Mouse (Mus musculus) heart, postnatal 0 days (tissue): ENCODE data around the gene Cep68. TPM values are rescaled to one million over a fixed set of nuclear protein-coding genes. Genes with fewer than 3 reads are reported as not detected.

Source experiments
- ATAC-seq: fragments of 200-750 bp; cut with Nextera tagmentation; 2 replicates; pipeline ENCODE4 v1.8.0; 2017; ENCODE audit warnings: low read depth, moderate number of reproducible peaks, moderate library complexity; ENCODE audit not compliant: insufficient read depth
- DNase-seq: peaks from one replicate; pipeline ENCODE4 v3.0.0-alpha.2; 2016; ENCODE audit warnings: low spot score
- H3K27ac ChIP-seq: fragments of 300-500 bp; sonication (generic); 2 replicates; pipeline ENCODE4 v1.5.1; 2014; ENCODE audit warnings: low read depth, mild to moderate bottlenecking
- H3K27me3 ChIP-seq: fragments of 300-500 bp; sonication (generic); 2 replicates; pipeline ENCODE4 v1.6.1; 2014; ENCODE audit warnings: low read length, mixed read lengths; ENCODE audit not compliant: control insufficient read depth, insufficient read depth
- H3K36me3 ChIP-seq: fragments of 300-500 bp; sonication (generic); replicated peaks from 2 replicates; pipeline ENCODE4 v1.6.1; 2014; ENCODE audit warnings: low read length, mixed read lengths; ENCODE audit not compliant: control insufficient read depth, insufficient read depth
- H3K4me1 ChIP-seq: fragments of 300-500 bp; sonication (generic); 2 replicates; pipeline ENCODE4 v1.6.1; 2014; ENCODE audit warnings: antibody characterized with exemption; ENCODE audit not compliant: control insufficient read depth, insufficient read depth
- H3K4me2 ChIP-seq: fragments of 300-500 bp; sonication (generic); 2 replicates; pipeline ENCODE4 v1.6.1; 2014; ENCODE audit warnings: low read depth, mild to moderate bottlenecking, low read length, moderate library complexity
- H3K4me3 ChIP-seq: fragments of 300-500 bp; sonication (generic); 2 replicates; pipeline ENCODE4 v1.5.1; 2014; ENCODE audit warnings: low read depth, low read length
- H3K9ac ChIP-seq: fragments of 300-500 bp; sonication (generic); replicated peaks from 2 replicates; pipeline ENCODE4 v1.6.1; 2014; ENCODE audit warnings: low read depth, low read length, mixed read lengths
- H3K9me3 ChIP-seq: fragments of 300-500 bp; sonication (generic); replicated peaks from 2 replicates; pipeline ENCODE4 v1.6.1; 2016; ENCODE audit warnings: low read length; ENCODE audit not compliant: control insufficient read depth
- CTCF ChIP-seq: IDR thresholded peaks from 2 replicates; pipeline ENCODE4 v1.5.1; 2016; ENCODE audit warnings: antibody characterized with exemption, control low read depth, low read depth
- EP300 ChIP-seq: IDR thresholded peaks from 2 replicates; pipeline ENCODE4 v1.6.1; 2016; ENCODE audit warnings: antibody characterized with exemption, low read depth
- WGBS: fragments of 180-500 bp; shearing (Covaris S2); extraction: QIAGEN DNeasy Blood & Tissue Kit; methylation state at CpG from one replicate; pipeline ENCODE4 v1.1.7; 2014; 5-methylcytosine and 5-hydroxymethylcytosine counted together
- polyA plus RNA-seq: library from polyadenylated mRNA; unstranded; fragments of >200 nt; fragmentation: Nextera tagmentation; extraction: Ambion mirVana; gene quantifications from 2 replicates; pipeline ENCODE4 v1.2.1, GENCODE M21; 2015
- total RNA-seq: library from RNA; depleted of rRNA; stranded (reverse); fragments of >200 nt; gene quantifications from 2 replicates; pipeline ENCODE4 v1.2.3, GENCODE M21; 2014; ENCODE audit warnings: low replicate concordance

The Cep68 gene
- total and polyA plus RNA-seq, 2 experiments from 2014 or later, result 21.0 to 53.8 TPM

- ATAC-seq, result no peak
- Histone ChIP-seq H3K4me1 (peaks cover 39% of the 10 kb centered on the region), H3K9ac (no peak overlapping the region), H3K4me3 (no peak overlapping the region), H3K9me3 (no peaks in the 10 kb centered on the region), H3K27me3 (no peaks in the 10 kb centered on the region), H3K27ac (no peak overlapping the region), H3K4me2 (no peak overlapping the region), H3K36me3 (peaks cover 31% of the 10 kb centered on the region)
- TF ChIP-seq EP300 (no peak), CTCF (no peak)
- DNase-seq, result no peak
- WGBS, result 76% methylated on average over 6 of the region's 6 CpGs
Measured at GRCm38 (mm10) chr11:20245316-20245715, 3.9 kb downstream of the Cep68 start.

GRCm38 (mm10) chr11:20244336-20245290 lies 4.6 kb downstream of the Cep68 start:
- DNase-seq, result no peak
- Histone ChIP-seq H3K36me3 (peaks cover 38% of the 10 kb centered on the region), H3K9ac (no peak overlapping the region), H3K9me3 (no peaks in the 10 kb centered on the region), H3K27ac (no peak overlapping the region), H3K27me3 (no peaks in the 10 kb centered on the region), H3K4me2 (no peak overlapping the region), H3K4me3 (no peak overlapping the region), H3K4me1 (peaks cover 39% of the 10 kb centered on the region)
- no peak for ATAC-seq
- WGBS, result 69% methylated on average over 16 of the region's 16 CpGs
- TF ChIP-seq CTCF (peak; percentile 23; the same call in 1 of the 2 replicates), EP300 (no peak)

GRCm38 (mm10) chr11:20243214-20243913 lies 5.9 kb downstream of the Cep68 start:
- Histone ChIP-seq H3K4me3 (no peak overlapping the region), H3K9ac (no peak overlapping the region), H3K4me1 (peaks cover 36% of the 10 kb centered on the region), H3K36me3 (peaks cover 51% of the 10 kb centered on the region), H3K27me3 (no peaks in the 10 kb centered on the region), H3K9me3 (no peaks in the 10 kb centered on the region), H3K4me2 (no peak overlapping the region), H3K27ac (no peak overlapping the region)
- 31% methylated on average over 9 of the region's 9 CpGs for WGBS
- peak; percentile 56 for ATAC-seq
- TF ChIP-seq EP300, result no peak
- DNase-seq, result no peak

GRCm38 (mm10) chr11:20242366-20243056 lies 6.7 kb downstream of the Cep68 start:
- peaks cover 30% of the 10 kb centered on the region for H3K4me1 ChIP-seq
- 87% methylated on average over 6 of the region's 6 CpGs for WGBS

GRCm38 (mm10) chr11:20241311-20241710 lies 7.9 kb downstream of the Cep68 start:
- Histone ChIP-seq H3K4me2 (no peak overlapping the region), H3K27me3 (no peaks in the 10 kb centered on the region), H3K9me3 (no peaks in the 10 kb centered on the region), H3K4me1 (peaks cover 18% of the 10 kb centered on the region), H3K27ac (no peak overlapping the region), H3K36me3 (peaks cover 64% of the 10 kb centered on the region), H3K4me3 (no peak overlapping the region), H3K9ac (no peak overlapping the region)
- ATAC-seq, result no peak
- WGBS, result 88% methylated on average over 7 of the region's 7 CpGs
- TF ChIP-seq EP300, result no peak
- TF ChIP-seq CTCF, result no peak
- no peak for DNase-seq

More at GRCm38 (mm10) chr11:20242366-20243056, 6.7 kb downstream of the Cep68 start:
- Histone ChIP-seq H3K4me2 (no peak overlapping the region), H3K27ac (no peak overlapping the region), H3K9me3 (no peaks in the 10 kb centered on the region), H3K36me3 (peaks cover 56% of the 10 kb centered on the region), H3K4me3 (no peak overlapping the region), H3K27me3 (no peaks in the 10 kb centered on the region), H3K9ac (no peak overlapping the region)
- TF ChIP-seq CTCF (no peak), EP300 (no peak)
- ATAC-seq (no peak), DNase-seq (no peak)
